Mouse (Mus musculus): ENCODE data around the gene Ubc. TPM values are rescaled to one million over a fixed set of nuclear protein-coding genes. Genes with fewer than 3 reads are reported as not detected.

The Ubc gene
- polyA plus RNA-seq, 1 experiment: 127 TPM

DNA sequence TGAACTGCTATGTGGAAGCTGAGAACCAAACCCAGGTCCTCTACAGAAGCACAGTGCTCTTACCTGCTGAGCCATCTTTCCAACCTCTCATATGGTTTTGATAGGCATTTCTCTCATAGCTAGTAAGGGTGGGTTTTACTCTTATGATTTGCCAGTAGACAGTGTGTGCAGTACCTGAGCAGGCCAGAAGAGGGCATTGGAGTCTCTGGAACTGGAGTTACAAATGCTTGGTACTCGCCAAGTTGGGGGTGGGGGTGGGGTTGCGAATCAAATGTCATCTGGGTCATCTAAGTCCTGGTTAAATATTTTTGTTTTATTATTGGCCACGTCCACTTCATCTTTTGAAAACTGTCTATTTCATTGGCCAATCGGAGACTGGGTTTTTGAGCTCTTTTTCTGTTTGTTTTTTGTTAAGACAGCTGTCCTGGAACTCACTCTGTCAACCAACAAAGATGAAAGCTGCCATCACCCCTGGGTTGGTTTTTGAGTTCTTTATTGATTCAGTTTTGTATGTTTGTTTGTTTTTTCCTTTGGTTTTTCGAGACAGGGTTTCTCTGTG lies 22.0 kb upstream of the Ubc start:
- Histone ChIP-seq H3K27me3 (replicated peaks) (no peaks in the 10 kb centered on the region), H3K4me1 (peaks cover 47% of the 10 kb centered on the region), H3K36me3 (replicated peaks; ENCODE audit: low read length) (peaks cover 40% of the 10 kb centered on the region), H3K4me3 (replicated peaks) (no peak overlapping the region), H3K9me3 (no peaks in the 10 kb centered on the region)
- TF ChIP-seq FLI1 (IDR thresholded peaks at IDR 0.05; ENCODE audit: low read length) (no peak), GATA1 (IDR thresholded peaks at IDR 0.05; ENCODE audit: borderline replicate concordance, low read length) (no peak)

DNA sequence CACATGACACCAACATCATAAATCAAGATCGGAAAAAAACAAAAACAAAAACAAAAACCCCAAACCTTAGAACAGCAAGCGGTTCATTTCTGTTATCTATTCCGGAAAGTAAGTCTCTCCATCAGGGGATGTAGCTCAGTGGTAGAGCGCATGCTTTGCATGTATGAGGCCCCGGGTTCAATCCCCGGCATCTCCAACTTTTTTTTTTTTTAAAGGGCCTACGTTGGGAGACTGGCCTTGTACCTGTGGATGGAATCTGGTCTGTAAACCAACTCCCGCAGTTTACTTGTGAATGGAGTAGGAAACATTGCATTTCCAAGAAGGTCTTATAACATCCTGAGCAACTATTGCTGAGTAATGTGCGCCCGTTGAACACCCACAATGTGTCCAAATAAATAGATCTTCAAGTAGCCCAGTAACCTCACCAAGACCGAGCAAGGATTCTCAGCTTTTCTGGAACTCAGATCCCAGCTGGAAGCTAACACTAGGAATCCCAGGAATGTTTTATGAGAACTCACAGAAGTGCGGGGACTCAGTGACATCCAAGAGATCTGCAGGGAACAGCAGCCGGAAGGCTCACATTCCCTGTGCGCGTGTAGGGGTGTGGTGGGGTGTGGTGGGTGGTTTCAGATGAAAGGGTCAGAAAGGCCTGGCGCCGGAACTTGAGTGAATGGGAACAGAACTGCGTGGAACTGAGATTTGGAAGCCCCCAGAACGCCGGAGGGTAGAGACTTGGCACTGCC lies 19.5 kb upstream of the Ubc start:
- Histone ChIP-seq H3K4me1 (peaks cover 60% of the 10 kb centered on the region), H3K36me3 (replicated peaks; ENCODE audit: low read length) (peaks cover 15% of the 10 kb centered on the region), H3K27me3 (replicated peaks) (no peaks in the 10 kb centered on the region), H3K9me3 (no peaks in the 10 kb centered on the region), H3K4me3 (replicated peaks) (peak overlapping the region; percentile 91)
- no peak for TF ChIP-seq FLI1 (IDR thresholded peaks at IDR 0.05; ENCODE audit: low read length)
- no peak for TF ChIP-seq GATA1 (IDR thresholded peaks at IDR 0.05; ENCODE audit: borderline replicate concordance, low read length)

DNA sequence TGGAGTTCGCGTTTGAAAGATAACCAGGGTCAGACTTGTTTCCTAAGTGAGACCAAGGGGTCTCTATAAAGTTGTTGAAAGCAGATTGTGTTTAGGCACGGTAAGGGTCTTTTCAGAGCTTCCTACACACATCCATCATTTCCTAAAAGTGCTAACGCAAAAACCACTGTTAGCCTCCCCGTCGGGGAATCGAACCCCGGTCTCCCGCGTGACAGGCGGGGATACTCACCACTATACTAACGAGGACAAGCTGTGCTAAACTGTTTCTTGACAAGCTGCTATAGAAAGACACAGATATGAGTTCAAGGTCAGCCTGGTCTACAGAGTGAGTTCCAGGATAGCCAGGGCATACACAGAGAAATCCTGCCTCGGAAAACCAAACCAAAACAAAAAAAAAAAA lies 18.8 kb upstream of the Ubc start:
- Histone ChIP-seq H3K9me3 (no peaks in the 10 kb centered on the region), H3K4me3 (replicated peaks) (peak overlapping the region; percentile 91), H3K36me3 (replicated peaks; ENCODE audit: low read length) (peaks cover 10% of the 10 kb centered on the region), H3K4me1 (peaks cover 63% of the 10 kb centered on the region), H3K27me3 (replicated peaks) (no peaks in the 10 kb centered on the region)
- no peak for TF ChIP-seq GATA1 (IDR thresholded peaks at IDR 0.05; ENCODE audit: borderline replicate concordance, low read length)

DNA sequence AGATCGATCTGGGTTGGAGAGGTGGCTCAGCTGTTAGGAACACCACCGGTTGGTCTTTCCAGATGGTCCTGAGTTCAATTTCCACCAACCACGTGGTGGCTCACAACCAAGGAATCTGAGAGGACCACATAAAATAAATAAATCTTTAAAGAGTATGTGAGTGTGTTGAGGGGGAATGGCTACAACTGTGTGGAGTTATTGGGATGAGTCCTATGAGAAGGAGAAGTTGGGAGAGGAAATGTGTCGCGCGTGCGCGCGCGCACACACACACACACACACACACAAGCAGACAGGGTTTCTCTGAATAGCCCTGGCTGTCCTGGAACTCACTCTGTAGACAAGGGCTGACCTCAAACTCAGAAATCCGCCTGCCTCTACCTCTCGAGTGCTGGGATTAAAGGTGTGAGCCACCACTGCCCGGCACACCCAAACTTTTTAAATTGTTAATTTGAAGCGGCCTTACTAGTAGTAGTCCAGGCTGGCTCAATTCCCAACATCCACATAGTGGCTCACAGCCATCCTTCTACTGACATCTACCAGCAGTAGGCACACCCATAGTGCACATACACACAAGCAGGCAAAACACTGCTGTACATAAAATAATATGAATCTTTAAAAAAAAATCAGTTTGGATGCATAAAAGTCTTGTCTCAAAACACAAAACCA lies 18.0 kb upstream of the Ubc start:
- peaks cover under 1% of the 10 kb centered on the region for H3K27me3 ChIP-seq (replicated peaks)
- peak overlapping the region; percentile 53 for H3K4me3 ChIP-seq (replicated peaks)
- H3K9me3 ChIP-seq: no peaks in the 10 kb centered on the region
- TF ChIP-seq GATA1 (IDR thresholded peaks at IDR 0.05; ENCODE audit: borderline replicate concordance, low read length): no peak
- no peak for TF ChIP-seq FLI1 (IDR thresholded peaks at IDR 0.05; ENCODE audit: low read length)
- H3K4me1 ChIP-seq: peaks cover 70% of the 10 kb centered on the region
- peaks cover 2% of the 10 kb centered on the region for H3K36me3 ChIP-seq (replicated peaks; ENCODE audit: low read length)

DNA sequence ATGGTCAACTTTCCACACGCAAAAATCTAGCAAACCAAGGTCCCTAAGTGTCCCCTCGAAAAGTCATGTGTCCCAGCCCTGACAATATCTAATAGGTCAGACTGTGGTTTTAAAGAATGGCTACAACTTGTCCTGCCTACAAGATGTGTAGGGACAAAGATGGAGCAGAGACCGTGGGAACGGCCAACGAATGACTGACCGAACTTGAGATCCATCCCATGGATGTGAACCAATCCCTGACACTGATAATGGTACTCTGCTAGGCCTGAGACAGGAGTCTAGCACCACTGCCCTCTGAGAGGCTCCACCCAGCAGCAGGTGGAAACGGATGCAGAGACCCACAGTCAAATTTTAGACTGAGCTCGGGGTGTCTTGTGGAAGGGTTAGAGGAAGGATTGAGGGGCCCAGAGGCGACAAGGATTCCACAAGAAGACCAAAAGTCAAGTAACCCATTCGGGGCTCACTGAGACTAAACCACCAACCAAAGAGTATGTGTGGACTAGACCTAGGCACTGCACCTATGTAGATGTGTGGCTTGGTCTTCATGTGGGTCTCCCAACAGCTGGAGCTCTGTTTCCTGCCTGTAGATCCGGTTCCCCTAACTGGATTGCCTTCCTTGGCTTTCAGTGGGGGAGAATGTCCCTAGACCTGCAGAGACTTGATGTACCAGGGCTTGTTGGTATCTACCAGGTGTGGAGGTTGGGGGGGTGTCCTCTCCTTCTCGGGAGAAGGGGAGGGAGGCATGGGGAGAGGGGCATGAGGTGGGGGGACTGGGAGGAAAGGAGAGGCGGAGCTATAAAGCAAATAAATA lies 17.2 kb upstream of the Ubc start:
- Histone ChIP-seq H3K36me3 (replicated peaks; ENCODE audit: low read length) (no peaks in the 10 kb centered on the region), H3K4me3 (replicated peaks) (peak overlapping the region; percentile 97), H3K4me1 (peaks cover 77% of the 10 kb centered on the region), H3K9me3 (no peaks in the 10 kb centered on the region), H3K27me3 (replicated peaks) (peaks cover 8% of the 10 kb centered on the region)
- no peak for TF ChIP-seq FLI1 (IDR thresholded peaks at IDR 0.05; ENCODE audit: low read length)
- TF ChIP-seq GATA1 (IDR thresholded peaks at IDR 0.05; ENCODE audit: borderline replicate concordance, low read length): no peak

DNA sequence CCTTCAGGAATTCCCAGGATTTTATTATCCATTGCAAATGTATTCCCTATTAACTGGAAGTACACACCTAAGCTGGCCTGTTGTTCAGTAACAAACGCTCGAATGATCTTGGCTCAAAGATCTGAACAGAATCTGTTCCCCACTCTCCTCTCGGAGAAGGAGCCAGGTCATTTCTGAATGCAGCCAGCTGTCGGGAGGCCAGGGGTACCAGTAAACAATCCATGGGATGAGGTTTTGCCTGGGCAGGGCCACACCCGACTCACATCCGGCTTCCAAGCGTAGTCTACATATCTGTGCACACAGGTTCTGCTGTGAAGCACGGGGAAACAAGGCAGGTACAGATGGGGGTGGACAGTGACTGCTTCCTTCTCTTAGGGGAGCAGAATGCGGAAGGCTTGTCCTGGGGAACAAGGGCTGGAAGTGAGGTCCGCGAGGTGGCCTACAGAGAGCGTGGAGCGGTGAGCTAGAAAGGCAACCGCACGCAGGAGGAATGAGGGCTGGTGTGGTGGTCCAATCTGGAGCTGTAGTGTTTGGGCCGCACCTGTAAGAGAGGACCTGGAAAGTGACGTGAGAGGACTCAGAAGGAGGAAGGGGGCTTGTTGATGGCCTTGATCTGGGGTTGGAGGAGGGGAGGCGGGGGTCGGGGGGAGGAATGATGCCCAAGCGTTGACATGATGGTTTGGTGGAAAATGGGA lies 16.5 kb upstream of the Ubc start:
- Histone ChIP-seq H3K9me3 (no peaks in the 10 kb centered on the region), H3K27me3 (replicated peaks) (peaks cover 8% of the 10 kb centered on the region), H3K4me1 (peaks cover 71% of the 10 kb centered on the region), H3K36me3 (replicated peaks; ENCODE audit: low read length) (no peaks in the 10 kb centered on the region), H3K4me3 (replicated peaks) (peak overlapping the region; percentile 97)
- TF ChIP-seq FLI1 (IDR thresholded peaks at IDR 0.05; ENCODE audit: low read length) (no peak), GATA1 (IDR thresholded peaks at IDR 0.05; ENCODE audit: borderline replicate concordance, low read length) (no peak)

DNA sequence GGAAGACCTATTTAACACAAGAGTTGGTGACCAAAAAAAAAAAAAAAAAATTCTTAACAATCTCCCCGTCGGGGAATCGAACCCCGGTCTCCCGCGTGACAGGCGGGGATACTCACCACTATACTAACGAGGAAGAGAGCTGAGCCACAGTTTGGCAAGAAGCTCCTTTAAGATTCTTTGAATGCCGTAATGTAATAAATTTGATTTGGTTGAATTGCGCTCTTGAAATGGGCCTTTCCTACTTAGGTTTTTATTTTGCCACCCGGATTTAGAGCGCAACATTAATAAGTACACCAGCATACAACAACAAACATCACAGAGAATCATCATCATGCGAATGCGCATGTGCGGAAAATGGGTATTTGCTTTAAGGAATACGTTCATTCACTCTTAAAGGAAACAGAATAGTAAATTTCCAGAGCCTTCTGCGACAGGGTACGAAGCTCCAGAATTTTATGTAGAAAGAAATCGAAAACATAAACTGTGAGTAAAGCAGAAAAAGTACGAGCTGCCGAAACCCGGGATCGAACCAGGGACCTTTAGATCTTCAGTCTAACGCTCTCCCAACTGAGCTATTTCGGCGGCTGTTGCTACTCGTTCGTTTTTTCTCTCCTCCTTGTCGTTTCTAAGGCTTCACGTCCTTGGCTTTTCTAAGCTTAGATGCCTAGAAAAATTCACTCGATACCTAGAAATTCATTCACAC lies 15.7 kb upstream of the Ubc start:
- Histone ChIP-seq H3K36me3 (replicated peaks; ENCODE audit: low read length) (no peaks in the 10 kb centered on the region), H3K9me3 (no peaks in the 10 kb centered on the region), H3K4me1 (peaks cover 63% of the 10 kb centered on the region), H3K27me3 (replicated peaks) (peaks cover 10% of the 10 kb centered on the region), H3K4me3 (replicated peaks) (peak overlapping the region; percentile 97)
- TF ChIP-seq GATA1 (IDR thresholded peaks at IDR 0.05; ENCODE audit: borderline replicate concordance, low read length) (no peak), FLI1 (IDR thresholded peaks at IDR 0.05; ENCODE audit: low read length) (no peak)

DNA sequence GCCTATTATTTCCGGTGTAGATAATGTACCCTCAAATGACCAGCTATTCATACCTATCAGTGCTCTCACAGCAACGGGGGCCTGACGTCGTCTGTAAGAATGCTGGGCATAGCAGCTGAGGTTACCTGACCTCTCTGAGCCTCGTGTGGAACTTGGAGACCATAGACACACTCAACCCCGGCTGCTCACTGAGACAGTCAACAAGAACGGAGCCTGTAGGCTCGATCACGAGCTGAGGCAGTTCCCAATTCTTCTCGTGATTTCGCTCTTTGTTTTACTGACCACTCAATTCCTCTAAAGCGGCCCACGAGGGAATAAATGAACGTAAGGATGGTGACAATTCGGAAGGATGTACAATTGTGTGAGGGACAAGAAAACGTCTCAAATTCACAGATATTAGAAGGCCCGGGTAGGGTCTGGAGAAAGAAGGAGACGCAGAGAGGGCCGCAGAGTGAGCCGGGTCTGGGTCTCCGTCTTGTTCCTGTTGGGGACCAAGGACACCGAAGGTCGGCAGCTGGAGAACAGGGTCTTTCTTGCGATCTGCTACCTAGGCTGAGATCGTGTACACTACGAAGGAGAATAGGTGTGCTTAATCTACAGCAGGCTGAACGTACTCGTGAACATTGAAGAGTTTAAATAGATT lies 15.0 kb upstream of the Ubc start:
- Histone ChIP-seq H3K9me3 (no peaks in the 10 kb centered on the region), H3K36me3 (replicated peaks; ENCODE audit: low read length) (no peaks in the 10 kb centered on the region), H3K27me3 (replicated peaks) (peaks cover 10% of the 10 kb centered on the region), H3K4me3 (replicated peaks) (peak overlapping the region; percentile 97), H3K4me1 (peaks cover 56% of the 10 kb centered on the region)
- no peak for TF ChIP-seq GATA1 (IDR thresholded peaks at IDR 0.05; ENCODE audit: borderline replicate concordance, low read length)
- no peak for TF ChIP-seq FLI1 (IDR thresholded peaks at IDR 0.05; ENCODE audit: low read length)

Measured in megakaryocyte, embryonic 14.5 days (primary cell).